Mouse (Mus musculus) lung, postnatal 0 days (tissue): ENCODE data around the gene Cep89.

ENCODE experiments used
- CTCF ChIP-seq: IDR thresholded peaks from 2 replicates; pipeline ENCODE4 v1.5.1; 2016; ENCODE audit warnings: antibody characterized with exemption, mild to moderate bottlenecking
- EP300 ChIP-seq: IDR thresholded peaks from 2 replicates; pipeline ENCODE4 v1.6.1; 2016; ENCODE audit warnings: antibody characterized with exemption, mild to moderate bottlenecking, control low read depth

DNA sequence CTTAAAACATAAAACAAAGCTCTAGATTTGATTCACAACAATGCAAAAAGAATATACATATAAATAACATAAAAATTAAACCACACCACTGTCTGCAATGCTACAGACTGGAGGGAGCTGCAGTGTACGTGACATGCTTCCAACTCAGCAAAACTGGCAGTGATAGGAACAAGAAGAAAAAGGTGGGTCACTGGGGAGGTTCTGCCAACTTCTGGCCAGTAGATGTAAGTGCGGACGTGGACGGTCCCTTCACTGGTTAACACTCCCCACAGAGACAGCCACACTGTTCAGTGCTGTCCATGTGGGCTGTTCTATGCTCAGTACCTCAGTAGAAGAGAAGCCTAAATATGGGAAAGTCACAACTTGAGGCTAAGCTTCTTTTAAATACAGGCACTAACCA is 74.0 kb downstream of the Cep89 start:
- TF ChIP-seq CTCF (0 out of 2 replicates have a peak, but pooled peaks have one; percentile 7), EP300 (no peak)
